Mouse (Mus musculus): ENCODE measurements at regions not wholly inside any gene's neighbourhood (a gene's known extent, or its start where the extent isn't known, plus 50 kb on each side); places are given as distances from the start of the nearest gene placed in this dataset.

- no peak for TF ChIP-seq CTCF (conservative IDR thresholded peaks at IDR 0.05; ENCODE audit: low read length)
- TF ChIP-seq NANOG (IDR thresholded peaks at IDR 0.05; ENCODE audit: borderline replicate concordance, low read length), result no peak
- no peak for TF ChIP-seq POU5F1 (IDR thresholded peaks at IDR 0.05; ENCODE audit: borderline replicate concordance, low read length)
These were observed 504.0 kb downstream of the Slco6d1 start for GRCm38 (mm10) chr1:98924933-98925332.

All from E14TG2a.4 (cell line).